Mouse (Mus musculus) forebrain, embryonic 12.5 days (tissue): ENCODE measurements around the gene Pappa2. TPM values are rescaled to one million over a fixed set of nuclear protein-coding genes. Genes with fewer than 3 reads are reported as not detected.

Source experiments
- ATAC-seq: fragments of 200-750 bp; cut with Nextera tagmentation; 2 replicates; pipeline ENCODE4 v1.8.0; 2017; ENCODE audit warnings: moderate TSS enrichment; ENCODE audit not compliant: low FRiP score
- H3K27ac ChIP-seq: fragments of 300-500 bp; sonication (generic); 2 replicates; pipeline ENCODE4 v1.5.1; 2016; ENCODE audit warnings: mild to moderate bottlenecking
- H3K27me3 ChIP-seq: fragments of 300-500 bp; sonication (generic); 2 replicates; pipeline ENCODE4 v1.6.1; 2016; ENCODE audit warnings: mild to moderate bottlenecking
- H3K36me3 ChIP-seq: fragments of 300-500 bp; sonication (generic); replicated peaks from 2 replicates; pipeline ENCODE4 v1.6.1; 2016; ENCODE audit warnings: mild to moderate bottlenecking
- H3K4me1 ChIP-seq: fragments of 300-500 bp; sonication (generic); 2 replicates; pipeline ENCODE4 v1.6.1; 2016
- H3K4me2 ChIP-seq: fragments of 300-500 bp; sonication (generic); 2 replicates; pipeline ENCODE4 v1.6.1; 2016; ENCODE audit warnings: mild to moderate bottlenecking, moderate library complexity
- H3K4me3 ChIP-seq: fragments of 300-500 bp; sonication (generic); replicated peaks from 2 replicates; pipeline ENCODE4 v1.5.1; 2016; ENCODE audit warnings: mild to moderate bottlenecking
- H3K9ac ChIP-seq: fragments of 300-500 bp; sonication (generic); 2 replicates; pipeline ENCODE4 v1.6.1; 2016; ENCODE audit warnings: mild to moderate bottlenecking
- H3K9me3 ChIP-seq: fragments of 300-500 bp; sonication (generic); 2 replicates; pipeline ENCODE4 v1.6.1; 2016
- WGBS: fragments of 180-500 bp; shearing (Covaris S2); methylation state at CpG from one replicate; pipeline ENCODE4 v1.1.7; 2016; 5-methylcytosine and 5-hydroxymethylcytosine counted together
- polyA plus RNA-seq: library from polyadenylated mRNA; unstranded; fragments of >200 nt; fragmentation: Nextera tagmentation; extraction: Ambion mirVana; gene quantifications from 2 replicates; pipeline ENCODE4 v1.2.1, GENCODE M21; 2016

Gene Pappa2
- polyA plus RNA-seq = 2.0 and 2.4 TPM in 2 replicates

DNA sequence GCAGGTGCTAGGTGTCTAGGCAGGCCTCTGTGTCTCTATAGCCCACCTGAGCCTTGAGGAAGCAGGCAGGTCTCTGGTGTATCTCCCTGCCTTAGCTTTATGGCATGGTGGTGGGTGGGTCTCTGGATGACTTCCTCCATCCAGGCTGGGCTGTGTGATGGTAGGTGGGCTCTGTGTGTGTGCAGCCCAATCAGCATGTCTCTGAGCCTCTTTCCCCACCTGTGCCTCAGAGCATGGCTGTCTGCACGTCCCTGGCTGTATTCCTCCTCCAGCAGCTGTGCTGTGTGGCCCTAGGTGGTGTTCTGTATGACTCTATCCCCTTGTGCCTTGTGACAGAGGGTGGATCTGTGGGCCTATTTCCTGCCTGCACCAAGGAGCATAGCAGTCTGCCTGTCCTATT, at the start of gene Pappa2:
Gene Pappa2, minus strand, starts transcription at position 101 of the 400 bp plus-strand sequence.
- Histone ChIP-seq H3K4me1 (no peaks in the 10 kb centered on the region), H3K4me2 (no peak within 1 kb of the TSS), H3K9ac (no peak within 1 kb of the TSS), H3K9me3 (no peaks in the 10 kb centered on the region), H3K27me3 (no peaks in the 10 kb centered on the region), H3K27ac (no peak within 1 kb of the TSS), H3K36me3 (no peaks in the 10 kb centered on the region), H3K4me3 (no peak within 1 kb of the TSS)
- 76% methylated on average over 1 of the region's 1 CpGs for WGBS
- ATAC-seq = no peak

DNA sequence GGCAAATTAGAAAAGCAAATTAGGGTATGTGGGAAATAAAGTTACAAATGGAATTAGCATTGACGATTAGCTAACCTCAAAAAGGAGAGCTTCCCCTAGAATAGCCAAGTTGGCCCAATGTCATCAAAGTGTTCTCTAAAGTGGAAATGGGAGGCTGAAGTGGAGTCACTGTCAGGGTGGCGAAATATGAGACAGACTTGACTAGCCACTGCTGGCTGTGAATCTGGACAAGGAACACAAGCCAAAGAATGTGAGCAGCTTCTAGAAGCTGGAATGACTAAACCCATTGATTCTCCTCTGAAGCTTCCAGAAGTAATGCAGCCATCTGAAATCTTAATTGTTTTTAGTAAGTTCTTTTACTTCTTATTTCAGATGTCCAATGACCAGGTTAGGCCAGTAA, 48.8 kb upstream of the Pappa2 start:
- no peaks in the 10 kb centered on the region for H3K27me3 ChIP-seq
- no peaks in the 10 kb centered on the region for H3K36me3 ChIP-seq
- H3K4me2 ChIP-seq = no peak overlapping the region
- H3K9ac ChIP-seq = no peak overlapping the region
- H3K9me3 ChIP-seq = no peaks in the 10 kb centered on the region
- no peak for ATAC-seq
- no peaks in the 10 kb centered on the region for H3K4me1 ChIP-seq
- no peak overlapping the region for H3K27ac ChIP-seq
- H3K4me3 ChIP-seq = no peak overlapping the region
- WGBS = 94% methylated on average over 2 of the region's 2 CpGs

DNA sequence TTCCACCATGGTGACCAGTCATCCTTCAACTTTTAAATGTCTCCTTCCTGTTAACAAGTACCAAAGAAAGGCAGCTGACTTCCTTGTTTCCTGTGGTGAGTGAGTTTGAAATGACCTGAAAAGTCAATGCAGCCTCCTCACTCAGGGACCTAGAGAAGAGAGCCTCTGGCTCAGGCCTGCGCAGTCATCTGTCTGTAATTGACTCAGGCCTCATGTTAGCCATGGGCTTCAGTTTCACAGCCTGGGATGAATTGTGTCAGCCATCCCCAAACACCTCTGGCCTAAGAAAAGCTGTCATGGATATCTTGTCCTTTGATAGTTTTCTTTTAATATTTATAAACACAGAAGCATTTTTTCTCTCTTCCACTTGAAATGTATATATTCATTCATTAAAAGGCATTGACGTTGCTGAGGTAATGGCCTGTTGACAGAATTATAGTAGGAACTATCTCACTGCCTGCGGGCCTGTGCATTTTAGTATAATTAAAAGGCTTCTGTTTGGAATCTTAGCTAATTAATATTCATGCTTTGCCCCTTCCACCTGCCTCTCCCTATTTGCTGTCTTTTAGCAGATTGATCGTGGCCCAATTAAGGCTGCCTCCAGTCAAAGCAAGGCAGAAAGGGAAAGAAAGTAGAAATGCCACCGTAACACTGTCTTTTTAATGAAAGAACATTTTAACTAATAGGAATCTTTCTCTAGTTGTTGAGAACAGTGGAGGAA, 34.8 kb upstream of the Pappa2 start:
- peak overlapping the region; percentile 61 for H3K27ac ChIP-seq
- no peaks in the 10 kb centered on the region for H3K9me3 ChIP-seq
- no peak overlapping the region for H3K9ac ChIP-seq
- ATAC-seq = peak; percentile 94
- H3K27me3 ChIP-seq = no peaks in the 10 kb centered on the region
- WGBS = 32% methylated on average over 5 of the region's 5 CpGs
- H3K36me3 ChIP-seq = no peaks in the 10 kb centered on the region
- no peak overlapping the region for H3K4me2 ChIP-seq
- peaks cover 5% of the 10 kb centered on the region; the same call in 1 of the 2 replicates for H3K4me1 ChIP-seq
- no peak overlapping the region for H3K4me3 ChIP-seq

DNA sequence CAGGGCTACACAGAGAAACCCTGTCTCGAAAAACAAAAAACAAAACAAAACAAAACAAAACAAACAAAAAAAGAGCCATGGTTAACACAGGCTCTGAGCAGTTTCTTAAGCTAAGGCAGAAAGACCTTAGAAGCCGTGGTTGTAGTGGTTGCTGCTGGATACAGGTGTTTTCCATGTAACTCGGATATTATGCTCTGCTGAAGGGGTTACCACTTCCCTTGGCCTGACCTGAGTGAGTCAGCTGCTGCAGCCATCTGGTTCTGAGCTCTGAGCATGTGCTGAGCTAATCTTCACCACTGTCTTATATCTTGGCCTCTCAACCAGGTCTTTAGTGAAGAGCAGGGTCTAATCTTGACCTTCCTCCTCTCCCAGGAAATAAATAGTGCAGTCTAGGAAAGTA, 6.8 kb upstream of the Pappa2 start:
- no peak overlapping the region for H3K9ac ChIP-seq

DNA sequence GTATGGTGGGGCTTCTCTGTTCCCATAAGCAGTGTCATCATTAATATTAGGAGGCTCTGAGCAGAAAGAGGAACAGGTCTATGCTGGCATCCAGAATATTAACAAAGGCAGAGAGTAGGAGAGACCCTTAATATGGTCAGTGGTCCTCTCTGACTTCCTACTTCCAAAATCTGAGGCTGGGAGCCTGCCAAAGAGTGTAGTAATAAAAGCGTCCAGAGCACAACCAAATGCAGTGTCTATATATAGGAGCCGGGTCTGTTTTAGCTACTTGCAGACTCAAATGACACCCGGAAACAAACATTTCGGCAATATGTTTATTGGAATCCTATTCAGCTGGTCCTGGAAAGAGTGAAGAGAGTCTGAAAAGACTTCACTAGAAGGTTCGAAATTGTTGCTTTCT, 17.9 kb downstream of the Pappa2 start:
- H3K4me1 ChIP-seq = peaks cover 31% of the 10 kb centered on the region
- no peaks in the 10 kb centered on the region for H3K36me3 ChIP-seq
- no peak overlapping the region for H3K4me3 ChIP-seq
- ATAC-seq = no peak
- H3K9me3 ChIP-seq = no peaks in the 10 kb centered on the region
- no peak overlapping the region for H3K4me2 ChIP-seq
- H3K27ac ChIP-seq = no peak overlapping the region
- H3K27me3 ChIP-seq = no peaks in the 10 kb centered on the region
- H3K9ac ChIP-seq = no peak overlapping the region
- 86% methylated on average over 5 of the region's 5 CpGs for WGBS

More for the DNA sequence above, 6.8 kb upstream of the Pappa2 start:
- Histone ChIP-seq H3K4me1 (no peaks in the 10 kb centered on the region), H3K36me3 (no peaks in the 10 kb centered on the region), H3K27me3 (no peaks in the 10 kb centered on the region), H3K4me2 (no peak overlapping the region), H3K4me3 (no peak overlapping the region), H3K27ac (no peak overlapping the region), H3K9me3 (no peaks in the 10 kb centered on the region)
- ATAC-seq = no peak
- 80% methylated on average over 3 of the region's 3 CpGs for WGBS

DNA sequence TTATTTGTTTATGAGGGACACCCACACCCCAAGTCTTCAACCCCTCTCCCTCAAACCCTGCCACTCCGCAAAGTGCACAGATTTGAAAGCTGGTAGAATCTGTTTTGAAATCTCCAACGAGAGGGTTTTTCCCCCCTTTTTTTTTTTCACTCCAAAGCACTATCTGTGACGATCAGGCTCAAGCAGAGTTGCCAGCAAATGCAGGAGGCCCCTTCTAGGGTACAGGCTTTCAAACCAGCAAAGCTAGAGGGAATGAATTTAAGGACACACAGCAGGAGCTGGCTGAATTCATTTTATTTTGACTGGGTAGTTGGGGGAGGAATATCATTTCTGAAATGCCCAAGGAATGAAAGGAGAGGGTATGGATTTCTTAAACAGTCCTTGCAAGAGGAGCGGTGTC, 19.3 kb downstream of the Pappa2 start:
- H3K4me2 ChIP-seq = peak overlapping the region; percentile 46
- WGBS = 28% methylated on average over 4 of the region's 4 CpGs
- no peaks in the 10 kb centered on the region for H3K36me3 ChIP-seq
- H3K4me1 ChIP-seq = peaks cover 31% of the 10 kb centered on the region
- H3K4me3 ChIP-seq = no peak overlapping the region
- 0 out of 2 replicates have a peak overlapping the region, but pooled peaks have one; percentile 2 for H3K9ac ChIP-seq
- no peaks in the 10 kb centered on the region for H3K27me3 ChIP-seq
- ATAC-seq = no peak; the same call in 1 of the 2 replicates
- H3K27ac ChIP-seq = peak overlapping the region; percentile 31; the same call in 1 of the 2 replicates
- H3K9me3 ChIP-seq = no peaks in the 10 kb centered on the region

DNA sequence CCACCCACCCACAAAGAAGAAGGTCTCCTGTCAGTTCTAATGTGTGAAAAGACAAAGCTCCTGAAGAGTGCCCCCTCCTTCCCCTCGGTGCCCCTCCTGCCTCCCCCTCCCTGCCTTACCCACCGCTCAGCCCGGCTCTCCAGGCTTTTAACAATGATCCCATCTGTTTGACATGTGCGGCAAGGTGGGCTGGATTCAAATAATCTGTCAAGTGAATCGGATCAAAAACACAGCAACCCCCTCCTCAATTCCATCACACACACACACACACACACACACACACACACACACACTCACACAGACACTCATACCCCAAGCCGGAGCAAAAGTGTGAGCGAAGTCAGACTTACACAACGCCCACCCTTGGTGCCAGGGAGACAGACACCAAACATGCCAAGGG, 19.7 kb downstream of the Pappa2 start:
- no peaks in the 10 kb centered on the region for H3K9me3 ChIP-seq
- WGBS = 12% methylated on average over 8 of the region's 8 CpGs
- peaks cover 31% of the 10 kb centered on the region for H3K4me1 ChIP-seq
- peak overlapping the region; percentile 46 for H3K4me2 ChIP-seq
- no peaks in the 10 kb centered on the region for H3K36me3 ChIP-seq
- peak overlapping the region; percentile 10; the same call in 1 of the 2 replicates for H3K4me3 ChIP-seq
- no peaks in the 10 kb centered on the region for H3K27me3 ChIP-seq
- no peak overlapping the region for H3K27ac ChIP-seq
- H3K9ac ChIP-seq = 0 out of 2 replicates have a peak overlapping the region, but pooled peaks have one; percentile 2
- ATAC-seq = peak; percentile 76

DNA sequence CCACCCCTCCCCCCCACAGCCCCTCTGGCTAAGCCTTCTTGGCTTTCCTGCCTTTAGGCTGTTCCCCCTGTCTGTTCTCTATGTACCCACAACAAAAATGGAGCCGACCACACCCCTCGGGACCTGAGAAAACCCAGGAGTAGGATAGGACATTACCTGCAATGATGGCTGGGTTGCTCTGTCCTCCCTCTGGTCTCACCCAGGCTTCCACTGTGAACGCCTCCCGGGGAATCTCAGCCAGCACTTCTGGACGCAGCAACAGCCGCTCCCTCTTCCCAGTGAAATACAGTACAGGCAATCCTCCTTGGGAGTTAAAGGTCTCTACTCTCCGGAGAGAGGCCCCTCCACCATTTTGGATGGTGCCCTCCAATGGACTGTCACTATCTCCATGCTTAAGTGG, 23.9 kb downstream of the Pappa2 start:
- Histone ChIP-seq H3K27ac (no peak overlapping the region), H3K9ac (no peak overlapping the region), H3K27me3 (no peaks in the 10 kb centered on the region), H3K4me1 (peaks cover 27% of the 10 kb centered on the region), H3K4me2 (no peak overlapping the region), H3K36me3 (no peaks in the 10 kb centered on the region), H3K4me3 (no peak overlapping the region), H3K9me3 (no peaks in the 10 kb centered on the region)
- no peak for ATAC-seq
- WGBS = 93% methylated on average over 7 of the region's 7 CpGs

DNA sequence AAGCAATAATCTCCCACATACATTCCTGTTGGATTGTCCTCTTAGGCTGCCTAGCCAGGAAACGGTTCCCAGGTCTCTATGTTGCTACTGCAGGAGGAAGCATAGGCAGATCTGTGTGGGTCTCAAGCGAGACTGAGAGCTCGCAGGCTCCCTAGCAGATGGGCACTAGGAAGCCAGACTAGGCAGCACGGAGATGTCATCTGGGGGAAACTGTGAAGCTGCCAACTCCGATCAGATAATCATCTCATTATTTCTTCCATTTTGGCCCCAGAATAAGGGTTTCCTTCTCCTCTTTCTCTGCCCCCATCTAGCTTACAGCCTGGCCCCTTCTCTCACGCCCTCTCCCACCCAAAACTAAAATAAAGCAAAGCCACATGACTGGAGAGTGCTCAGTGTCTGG, 25.5 kb downstream of the Pappa2 start:
- WGBS = 70% methylated on average over 6 of the region's 6 CpGs
- H3K9ac ChIP-seq = no peak overlapping the region
- H3K9me3 ChIP-seq = no peaks in the 10 kb centered on the region
- ATAC-seq = no peak
- H3K27ac ChIP-seq = no peak overlapping the region
- H3K4me1 ChIP-seq = peaks cover 11% of the 10 kb centered on the region; the same call in 1 of the 2 replicates
- H3K4me3 ChIP-seq = no peak overlapping the region
- no peaks in the 10 kb centered on the region for H3K36me3 ChIP-seq
- no peak overlapping the region for H3K4me2 ChIP-seq
- no peaks in the 10 kb centered on the region for H3K27me3 ChIP-seq

DNA sequence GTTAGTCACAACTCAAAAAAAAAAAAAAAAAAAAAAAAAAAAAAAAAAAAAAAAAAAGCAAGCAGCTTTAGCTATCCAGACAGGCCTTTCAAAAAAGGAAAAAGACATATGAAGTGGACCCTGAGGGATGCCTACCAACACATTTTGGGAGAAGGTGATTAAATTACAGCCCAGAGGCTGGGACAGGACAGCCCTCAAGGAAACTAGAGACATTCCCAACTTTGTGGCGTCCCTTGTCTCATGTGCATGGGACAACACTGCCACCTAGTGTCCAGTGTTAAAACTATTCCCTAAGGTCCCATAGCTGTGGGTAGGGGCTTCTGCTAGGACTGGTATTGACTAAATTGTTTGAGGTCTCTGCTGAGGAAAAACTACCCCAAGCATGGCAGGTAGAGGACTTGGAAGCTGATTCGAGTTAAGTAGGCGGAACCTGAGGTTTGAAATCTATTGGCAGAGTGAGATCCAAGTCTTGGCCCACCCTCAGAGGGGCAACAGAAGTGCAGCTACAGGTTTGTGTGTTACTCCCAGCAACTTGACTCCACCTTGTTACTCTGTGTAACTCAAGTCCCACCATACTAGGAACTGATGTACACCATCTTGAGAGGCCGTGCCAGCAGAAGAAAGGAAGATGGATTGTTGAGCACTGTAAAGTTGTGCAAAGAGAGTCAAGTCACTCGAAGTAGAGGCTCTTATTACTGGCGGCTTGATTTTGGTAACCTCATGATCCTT, 26.6 kb downstream of the Pappa2 start:
- H3K27ac ChIP-seq = no peak overlapping the region
- no peaks in the 10 kb centered on the region for H3K9me3 ChIP-seq
- peak; percentile 86 for ATAC-seq
- H3K9ac ChIP-seq = no peak overlapping the region
- 38% methylated on average over 6 of the region's 6 CpGs for WGBS
- no peak overlapping the region for H3K4me2 ChIP-seq
- 0 out of 2 replicates have a peak, but pooled peaks cover 2% of the 10 kb centered on the region for H3K4me1 ChIP-seq
- H3K27me3 ChIP-seq = no peaks in the 10 kb centered on the region
- no peaks in the 10 kb centered on the region for H3K36me3 ChIP-seq
- H3K4me3 ChIP-seq = no peak overlapping the region

DNA sequence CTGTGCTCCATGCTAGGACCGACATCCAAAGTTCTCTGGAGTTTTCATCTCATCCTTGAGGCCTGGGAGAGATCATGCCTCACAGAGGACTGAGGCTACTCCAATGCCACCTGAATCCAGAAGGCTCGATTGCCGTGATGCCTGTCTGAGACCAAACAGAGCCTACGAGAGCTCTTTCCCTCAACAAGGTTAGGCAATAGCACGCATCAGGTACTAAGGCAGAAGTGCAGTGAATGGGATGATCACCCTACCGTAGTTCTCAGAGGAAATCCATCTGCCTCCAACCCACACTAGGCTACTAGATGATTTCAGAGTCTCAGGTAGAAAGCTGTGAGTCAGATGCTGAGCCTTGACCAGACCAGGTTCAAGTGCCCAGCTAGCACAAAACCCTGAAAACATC, 31.2 kb downstream of the Pappa2 start:
- Histone ChIP-seq H3K9me3 (no peaks in the 10 kb centered on the region), H3K27me3 (no peaks in the 10 kb centered on the region), H3K4me2 (no peak overlapping the region), H3K9ac (no peak overlapping the region), H3K4me3 (no peak overlapping the region), H3K27ac (no peak overlapping the region), H3K36me3 (no peaks in the 10 kb centered on the region), H3K4me1 (no peaks in the 10 kb centered on the region)
- no peak for ATAC-seq
- WGBS = 90% methylated on average over 6 of the region's 6 CpGs

DNA sequence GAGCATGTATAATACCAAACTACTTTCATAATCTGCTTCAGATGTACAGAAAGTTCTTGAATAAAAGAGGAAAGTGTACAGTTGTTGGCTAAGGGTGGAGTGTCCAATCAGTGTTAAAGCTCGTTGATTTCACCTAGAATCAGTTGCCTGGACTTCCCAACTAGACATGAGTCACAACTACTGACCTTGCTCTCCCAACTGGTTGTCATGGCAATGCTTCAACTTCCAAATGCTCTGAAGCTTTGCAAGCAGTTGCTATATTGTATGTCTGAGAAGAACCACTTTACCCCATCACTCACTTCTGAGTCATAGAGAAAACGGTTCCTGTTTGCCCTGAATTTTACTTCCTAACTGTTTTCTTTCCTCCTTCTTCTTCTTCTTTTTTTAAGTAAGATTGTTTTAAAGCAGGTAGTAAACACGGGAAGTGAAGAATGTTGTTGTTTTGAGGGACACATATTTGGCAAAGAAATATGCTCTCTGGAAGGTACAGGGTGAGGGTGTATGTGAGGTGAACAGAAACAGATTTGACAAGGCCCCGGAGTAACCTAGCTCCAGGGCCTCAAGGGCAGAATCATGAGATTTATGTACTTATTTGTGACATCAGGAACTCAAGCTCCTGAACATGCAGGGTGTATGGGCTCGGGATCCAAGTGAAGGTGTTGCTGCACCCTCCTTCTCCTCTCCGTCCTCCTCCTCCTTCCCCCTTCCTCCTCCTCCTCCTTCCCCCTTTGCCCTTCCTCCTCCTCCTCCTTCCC, 32.1 kb downstream of the Pappa2 start:
- no peak overlapping the region for H3K4me2 ChIP-seq
- no peaks in the 10 kb centered on the region for H3K4me1 ChIP-seq
- no peaks in the 10 kb centered on the region for H3K27me3 ChIP-seq
- no peak overlapping the region for H3K9ac ChIP-seq
- H3K4me3 ChIP-seq = no peak overlapping the region
- H3K27ac ChIP-seq = no peak overlapping the region
- 91% methylated on average over 6 of the region's 6 CpGs for WGBS
- H3K36me3 ChIP-seq = no peaks in the 10 kb centered on the region
- no peaks in the 10 kb centered on the region for H3K9me3 ChIP-seq
- ATAC-seq = no peak
